Mouse (Mus musculus) spleen, adult 2 months (tissue): ENCODE data around the gene Ptgfrn.

Source experiments
- CTCF ChIP-seq: fragments of 200-500 bp; IDR thresholded peaks from 2 replicates; pipeline ENCODE4 v1.5.1; 2011; ENCODE audit warnings: mild to moderate bottlenecking, inconsistent platforms; ENCODE audit not compliant: insufficient read depth, insufficient read length, insufficient replicate concordance; ENCODE audit errors: extremely low read depth
- POLR2A ChIP-seq: fragments of 200-500 bp; IDR thresholded peaks from 2 replicates; pipeline ENCODE4 v1.6.1; 2011; ENCODE audit warnings: low read depth, low read length, inconsistent platforms

GRCm38 (mm10) chr3:101022967-101023366 is 87.1 kb downstream of the Ptgfrn start:
- TF ChIP-seq POLR2A, result no peak
- no peak for TF ChIP-seq CTCF
